Mouse (Mus musculus): ENCODE data around the gene Mia. TPM values are rescaled to one million over a fixed set of nuclear protein-coding genes. Genes with fewer than 3 reads are reported as not detected.
A peak's percentile ranks its signal among the peaks of the same experiment; 100 is the strongest.

Gene Mia
- polyA plus RNA-seq, 1 experiment from 2014 or later = 5.1 TPM

DNA sequence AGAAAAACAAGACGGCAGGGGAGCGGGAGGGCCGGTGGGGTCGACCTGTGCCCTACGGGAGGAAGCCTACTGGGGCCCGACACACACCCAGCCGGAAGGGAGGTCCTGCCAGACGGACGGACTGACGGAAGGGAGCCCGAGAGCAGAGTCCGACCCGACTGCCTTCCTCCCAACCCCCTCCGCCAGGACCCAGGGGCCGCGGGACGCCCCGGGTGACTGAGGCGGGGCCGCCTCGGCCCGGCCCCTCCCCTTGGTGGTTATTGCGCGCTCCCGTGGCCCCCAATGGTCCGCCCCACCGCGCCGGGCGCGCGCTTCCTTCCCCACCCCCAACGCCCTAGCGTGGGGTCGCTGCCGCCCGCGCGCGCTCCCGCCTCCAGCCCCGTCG lies 14.7 kb downstream of the Mia start:
- Histone ChIP-seq H3K4me3 (replicated peaks) (peak overlapping the region; percentile 77), H3K4me2 (replicated peaks) (peak overlapping the region; percentile 86), H3K27me3 (no peaks in the 10 kb centered on the region), H3K9ac (replicated peaks) (peak overlapping the region; percentile 88), H3K27ac (peak overlapping the region; percentile 99), H3K9me3 (no peaks in the 10 kb centered on the region), H3K36me3 (peaks cover 36% of the 10 kb centered on the region), H3K4me1 (replicated peaks) (peaks cover 56% of the 10 kb centered on the region)
- WGBS = under 1% methylated on average over 31 of the region's 43 CpGs
- ATAC-seq = peak; percentile 68

DNA sequence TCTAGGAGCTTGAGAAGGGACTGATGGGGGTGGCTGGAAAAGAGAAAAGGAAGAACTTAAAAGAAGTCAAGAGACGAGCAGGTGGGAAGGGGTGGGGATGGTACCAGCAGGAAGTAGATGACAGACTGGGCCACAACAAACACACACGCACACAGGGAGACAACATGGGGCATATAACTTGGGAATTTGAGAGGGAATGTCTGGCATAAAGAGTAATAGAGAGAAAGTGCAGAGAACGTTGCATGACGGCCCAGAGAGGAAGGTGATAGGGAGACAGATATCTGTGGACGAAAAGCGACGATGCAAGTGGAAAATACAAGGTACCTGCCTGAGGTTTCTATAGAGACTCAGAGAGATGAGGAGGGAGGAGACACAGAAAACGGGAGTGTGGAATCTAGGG lies 15.3 kb downstream of the Mia start:
- no peak for ATAC-seq
- no peaks in the 10 kb centered on the region for H3K27me3 ChIP-seq
- H3K9me3 ChIP-seq = no peaks in the 10 kb centered on the region
- H3K4me1 ChIP-seq (replicated peaks) = peaks cover 61% of the 10 kb centered on the region
- peak overlapping the region; percentile 77 for H3K4me3 ChIP-seq (replicated peaks)
- H3K4me2 ChIP-seq (replicated peaks) = peak overlapping the region; percentile 86
- peak overlapping the region; percentile 99 for H3K27ac ChIP-seq
- peaks cover 36% of the 10 kb centered on the region for H3K36me3 ChIP-seq
- 5% methylated on average over 8 of the region's 8 CpGs for WGBS
- peak overlapping the region; percentile 88 for H3K9ac ChIP-seq (replicated peaks)

DNA sequence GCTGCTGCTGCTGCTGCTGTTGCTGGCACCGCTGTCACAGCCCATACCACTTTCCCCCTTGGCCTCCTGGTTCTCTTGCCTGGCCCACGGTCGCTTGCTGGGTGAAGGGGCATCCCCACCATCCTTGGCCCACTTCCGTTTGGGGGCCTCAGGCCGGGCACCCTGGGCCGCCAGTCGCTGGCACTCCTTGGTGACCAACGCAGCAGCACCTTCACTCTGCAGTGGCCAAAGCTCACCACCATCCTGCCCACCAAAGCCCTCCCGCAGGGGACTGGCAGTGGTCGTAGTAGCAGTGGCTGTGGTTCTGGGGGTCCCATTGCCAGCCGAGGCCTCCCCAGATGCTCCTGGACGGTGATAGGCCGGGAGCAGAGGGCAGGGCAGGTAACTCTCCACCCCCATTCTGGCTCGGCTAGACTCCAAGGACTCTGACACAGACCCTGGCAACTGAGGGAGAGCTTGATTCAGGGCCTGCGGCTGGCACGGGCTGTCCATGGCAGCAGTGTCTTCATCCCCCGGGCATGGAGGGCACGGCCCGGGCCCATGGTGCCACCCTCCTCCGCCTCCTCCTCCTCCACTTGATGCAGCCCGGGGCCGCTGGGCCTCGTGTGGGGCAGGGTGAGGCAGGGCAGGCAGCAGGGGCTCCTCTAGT lies 15.8 kb downstream of the Mia start:
- H3K27ac ChIP-seq = 0 out of 2 replicates have a peak overlapping the region, but pooled peaks have one; percentile 99
- peak overlapping the region; percentile 77 for H3K4me3 ChIP-seq (replicated peaks)
- peaks cover 67% of the 10 kb centered on the region for H3K4me1 ChIP-seq (replicated peaks)
- H3K36me3 ChIP-seq = peaks cover 33% of the 10 kb centered on the region
- 75% methylated on average over 22 of the region's 23 CpGs for WGBS
- ATAC-seq = peak; percentile 12; the same call in 1 of the 2 replicates
- no peaks in the 10 kb centered on the region for H3K9me3 ChIP-seq
- peak overlapping the region; percentile 88 for H3K9ac ChIP-seq (replicated peaks)
- H3K27me3 ChIP-seq = no peaks in the 10 kb centered on the region
- peak overlapping the region; percentile 86 for H3K4me2 ChIP-seq (replicated peaks)

DNA sequence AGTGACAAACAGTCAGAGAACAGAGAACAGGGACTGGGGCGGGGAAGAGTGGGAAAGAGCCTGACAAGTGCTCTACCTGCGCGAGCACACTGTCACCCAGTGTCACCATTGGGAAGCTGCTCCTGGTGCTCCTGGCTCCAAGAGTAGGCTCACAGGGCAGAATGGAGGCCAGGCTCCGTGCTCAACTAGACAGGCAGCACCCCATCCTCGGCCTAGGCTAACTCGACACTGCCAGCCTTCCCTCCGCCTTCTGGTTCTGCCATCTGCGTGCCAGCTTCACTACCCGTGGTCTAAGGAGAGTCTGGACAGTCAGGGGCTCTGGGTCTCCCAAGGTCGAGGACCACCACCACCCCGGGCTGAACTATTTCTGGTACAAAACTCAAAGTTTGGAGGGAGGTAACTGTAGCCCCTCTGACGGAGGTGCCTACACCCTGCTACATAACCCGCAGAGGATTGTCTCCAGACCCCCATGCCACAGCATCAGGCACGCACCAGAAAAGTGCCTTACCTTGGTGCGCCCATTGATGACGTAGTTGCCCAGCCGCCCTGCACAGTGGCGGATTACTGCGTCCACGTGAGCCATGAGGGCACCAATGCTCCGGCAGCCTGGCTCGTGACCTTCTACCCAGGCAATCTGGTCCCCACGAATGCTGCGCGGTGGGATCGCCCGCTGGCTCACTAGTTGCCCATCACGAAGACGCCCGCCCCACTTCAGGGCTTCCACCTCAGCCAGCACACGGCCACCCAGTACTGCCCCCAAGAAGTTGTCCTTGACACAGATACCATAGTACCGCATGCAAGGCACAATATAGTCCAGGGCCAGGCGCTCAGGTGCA lies 16.6 kb downstream of the Mia start:
- Histone ChIP-seq H3K27ac (no peak overlapping the region), H3K36me3 (peaks cover 36% of the 10 kb centered on the region), H3K4me3 (replicated peaks) (peak overlapping the region; percentile 77), H3K27me3 (no peaks in the 10 kb centered on the region), H3K9me3 (no peaks in the 10 kb centered on the region), H3K4me1 (replicated peaks) (peaks cover 73% of the 10 kb centered on the region), H3K9ac (replicated peaks) (peak overlapping the region; percentile 88), H3K4me2 (replicated peaks) (peak overlapping the region; percentile 86)
- ATAC-seq = no peak
- WGBS = 89% methylated on average over 33 of the region's 33 CpGs

DNA sequence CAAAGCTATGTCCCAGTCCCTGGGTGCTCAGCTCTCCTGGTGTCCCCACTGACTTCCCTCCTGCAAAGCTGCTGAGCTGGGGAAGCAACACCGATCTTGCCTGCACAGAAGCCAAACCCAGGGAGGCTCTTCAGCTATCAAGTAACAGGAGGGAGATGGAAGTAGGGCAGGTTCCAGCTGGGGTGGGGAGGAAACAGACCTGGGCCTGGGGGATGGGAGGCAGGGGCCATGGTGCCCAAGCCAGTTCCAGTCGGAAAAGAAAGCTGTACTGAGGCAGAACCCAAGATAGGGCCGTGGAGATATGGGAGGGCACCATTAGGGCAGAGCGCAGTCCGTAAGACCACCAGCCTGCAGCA lies 17.5 kb downstream of the Mia start:
- no peaks in the 10 kb centered on the region for H3K9me3 ChIP-seq
- H3K4me3 ChIP-seq (replicated peaks) = peak overlapping the region; percentile 77
- 84% methylated on average over 5 of the region's 5 CpGs for WGBS
- H3K36me3 ChIP-seq = peaks cover 43% of the 10 kb centered on the region
- peak overlapping the region; percentile 88 for H3K9ac ChIP-seq (replicated peaks)
- H3K27ac ChIP-seq = peak overlapping the region; percentile 32; the same call in 1 of the 2 replicates
- peak overlapping the region; percentile 86 for H3K4me2 ChIP-seq (replicated peaks)
- H3K27me3 ChIP-seq = no peaks in the 10 kb centered on the region
- ATAC-seq = no peak
- peaks cover 73% of the 10 kb centered on the region for H3K4me1 ChIP-seq (replicated peaks)

DNA sequence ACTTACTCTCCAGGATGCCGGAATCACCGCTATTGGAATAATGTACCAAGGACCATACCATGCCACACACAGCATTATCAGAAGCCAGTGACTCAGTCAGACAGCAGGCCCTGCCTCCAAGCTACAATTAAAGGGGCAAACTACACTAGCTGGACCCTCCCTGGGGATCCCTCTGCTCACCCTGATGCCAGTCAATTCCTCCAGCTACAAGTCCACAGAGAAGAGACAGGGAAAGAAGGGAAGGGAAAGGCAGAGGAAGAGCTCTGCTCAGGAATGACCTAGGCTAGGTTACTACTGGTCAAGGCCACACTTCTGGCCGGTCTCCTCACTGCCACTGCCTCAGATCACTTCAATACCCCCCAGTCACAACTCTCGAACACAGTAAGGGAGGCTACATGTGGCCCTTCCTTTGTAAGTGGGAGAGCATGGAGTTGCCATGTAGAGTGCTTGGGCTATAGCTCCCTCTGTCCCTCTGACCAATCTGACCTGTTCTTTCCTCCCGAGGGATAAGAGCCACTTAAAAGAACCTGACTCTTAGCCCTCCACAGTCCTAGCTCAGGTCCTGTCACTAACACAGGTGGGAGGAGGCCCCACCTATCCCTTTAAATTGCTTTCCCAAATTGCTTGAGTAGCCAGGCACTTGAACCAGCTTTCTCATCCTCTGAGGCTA lies 18.0 kb downstream of the Mia start:
- peak overlapping the region; percentile 86 for H3K4me2 ChIP-seq (replicated peaks)
- ATAC-seq = no peak
- peak overlapping the region; percentile 77 for H3K4me3 ChIP-seq (replicated peaks)
- 81% methylated on average over 5 of the region's 5 CpGs for WGBS
- H3K27me3 ChIP-seq = no peaks in the 10 kb centered on the region
- H3K4me1 ChIP-seq (replicated peaks) = peaks cover 72% of the 10 kb centered on the region
- H3K36me3 ChIP-seq = peaks cover 48% of the 10 kb centered on the region
- H3K27ac ChIP-seq = peak overlapping the region; percentile 32; the same call in 1 of the 2 replicates
- peak overlapping the region; percentile 88 for H3K9ac ChIP-seq (replicated peaks)
- no peaks in the 10 kb centered on the region for H3K9me3 ChIP-seq

DNA sequence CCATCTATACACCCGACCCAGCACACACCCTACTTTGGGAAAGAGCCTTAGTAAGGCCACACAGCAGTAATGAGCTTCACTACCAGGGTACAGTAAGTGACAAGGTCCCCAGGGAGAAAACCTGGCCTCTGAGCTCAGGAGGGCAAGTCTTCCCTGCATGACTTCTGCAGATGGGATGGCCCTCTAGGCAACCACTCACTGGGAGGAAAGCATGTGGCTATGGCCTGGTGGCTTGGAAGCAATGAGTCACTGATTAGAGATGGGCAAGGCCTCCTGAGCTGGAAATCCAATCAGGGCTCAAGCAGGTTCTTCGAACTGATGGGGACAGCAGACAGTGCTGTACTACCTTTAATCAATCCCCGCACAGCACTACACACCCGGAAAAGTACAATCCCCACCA lies 19.2 kb downstream of the Mia start:
- peak overlapping the region; percentile 44; the same call in 1 of the 2 replicates for H3K9ac ChIP-seq (replicated peaks)

DNA sequence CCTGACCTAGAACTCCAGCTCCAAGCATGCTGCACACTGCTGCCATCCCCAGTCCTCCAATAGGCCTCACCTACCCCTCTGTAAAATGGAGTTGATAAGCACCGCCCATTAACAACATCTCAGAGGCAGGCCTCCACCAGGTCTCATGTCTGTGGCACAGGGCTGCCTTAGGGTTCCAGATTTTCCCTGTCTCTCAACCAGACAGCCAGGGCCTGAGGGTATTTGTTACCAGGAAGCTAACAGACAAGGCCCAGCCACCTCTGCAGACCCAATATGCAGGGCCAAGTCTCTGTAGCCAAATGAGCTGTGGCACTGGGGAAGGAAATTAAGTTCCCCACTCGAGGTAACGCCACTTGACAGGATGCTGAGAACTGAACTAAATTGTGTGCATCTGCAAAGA lies 20.0 kb downstream of the Mia start:
- Histone ChIP-seq H3K36me3 (peaks cover 58% of the 10 kb centered on the region), H3K4me3 (replicated peaks) (no peak overlapping the region), H3K9me3 (no peaks in the 10 kb centered on the region), H3K9ac (replicated peaks) (peak overlapping the region; percentile 28; the same call in 1 of the 2 replicates), H3K27me3 (no peaks in the 10 kb centered on the region), H3K4me1 (replicated peaks) (peaks cover 62% of the 10 kb centered on the region), H3K4me2 (replicated peaks) (no peak overlapping the region), H3K27ac (no peak overlapping the region; the same call in 1 of the 2 replicates)
- 95% methylated on average over 3 of the region's 3 CpGs for WGBS
- no peak for ATAC-seq

More for the DNA sequence above, 19.2 kb downstream of the Mia start:
- 0 out of 2 replicates have a peak overlapping the region, but pooled peaks have one; percentile 35 for H3K27ac ChIP-seq
- no peak for ATAC-seq
- H3K9me3 ChIP-seq = no peaks in the 10 kb centered on the region
- peaks cover 62% of the 10 kb centered on the region for H3K4me1 ChIP-seq (replicated peaks)
- H3K36me3 ChIP-seq = peaks cover 56% of the 10 kb centered on the region
- H3K4me3 ChIP-seq (replicated peaks) = no peak overlapping the region
- no peaks in the 10 kb centered on the region for H3K27me3 ChIP-seq
- peak overlapping the region; percentile 86 for H3K4me2 ChIP-seq (replicated peaks)
- WGBS = 90% methylated on average over 4 of the region's 4 CpGs

DNA sequence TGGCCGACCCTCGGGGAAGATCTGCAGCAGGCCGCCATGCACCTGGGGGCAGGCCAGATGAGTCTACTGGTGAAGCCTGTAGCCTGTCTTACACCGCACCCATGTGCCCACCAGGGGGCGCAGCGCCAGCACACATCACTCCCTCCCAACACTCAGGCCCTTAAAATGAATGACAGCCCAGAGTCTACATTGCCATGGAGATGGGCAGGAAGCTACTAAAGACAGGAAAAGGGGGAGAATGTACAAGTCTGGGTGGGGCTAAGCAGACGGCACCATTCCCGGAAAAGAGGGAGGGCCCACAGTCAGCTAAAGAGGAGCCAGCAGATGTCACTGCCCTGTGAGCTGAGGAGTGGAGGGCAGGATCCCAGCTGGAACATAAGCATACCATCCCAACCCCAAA lies 21.1 kb downstream of the Mia start:
- peaks cover 54% of the 10 kb centered on the region for H3K4me1 ChIP-seq (replicated peaks)
- H3K36me3 ChIP-seq = peaks cover 56% of the 10 kb centered on the region
- peak; percentile 94 for ATAC-seq
- H3K9me3 ChIP-seq = no peaks in the 10 kb centered on the region
- no peak overlapping the region for H3K4me3 ChIP-seq (replicated peaks)
- no peaks in the 10 kb centered on the region for H3K27me3 ChIP-seq
- H3K27ac ChIP-seq = peak overlapping the region; percentile 37; the same call in 1 of the 2 replicates
- no peak overlapping the region for H3K9ac ChIP-seq (replicated peaks)
- 0 out of 2 replicates have a peak overlapping the region, but pooled peaks have one; percentile 15 for H3K4me2 ChIP-seq (replicated peaks)
- 21% methylated on average over 8 of the region's 8 CpGs for WGBS

DNA sequence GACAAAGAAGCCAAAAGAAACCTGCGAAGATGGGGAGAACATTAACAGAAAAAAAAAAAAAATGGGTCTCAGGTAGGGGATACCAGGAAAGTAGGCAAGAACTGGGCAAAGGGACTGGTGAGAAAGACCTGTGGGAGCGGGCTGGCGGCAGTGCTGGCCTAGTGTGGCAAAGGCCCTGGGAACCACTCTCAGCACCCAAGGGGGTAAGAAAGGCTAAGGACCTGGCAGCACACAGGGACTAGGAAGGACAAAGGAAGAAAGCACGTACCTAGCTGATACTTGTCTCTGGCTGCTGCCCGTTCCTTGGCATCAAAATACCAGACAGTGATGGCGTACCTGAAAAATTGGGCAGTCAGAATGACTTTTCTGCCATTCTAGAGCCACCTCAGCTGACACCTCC lies 21.7 kb downstream of the Mia start:
- Histone ChIP-seq H3K27me3 (no peaks in the 10 kb centered on the region), H3K4me2 (replicated peaks) (no peak overlapping the region), H3K4me1 (replicated peaks) (peaks cover 48% of the 10 kb centered on the region), H3K9ac (replicated peaks) (no peak overlapping the region), H3K9me3 (no peaks in the 10 kb centered on the region), H3K27ac (no peak overlapping the region), H3K4me3 (replicated peaks) (no peak overlapping the region), H3K36me3 (peaks cover 50% of the 10 kb centered on the region)
- no peak for ATAC-seq
- WGBS = 93% methylated on average over 6 of the region's 6 CpGs

DNA sequence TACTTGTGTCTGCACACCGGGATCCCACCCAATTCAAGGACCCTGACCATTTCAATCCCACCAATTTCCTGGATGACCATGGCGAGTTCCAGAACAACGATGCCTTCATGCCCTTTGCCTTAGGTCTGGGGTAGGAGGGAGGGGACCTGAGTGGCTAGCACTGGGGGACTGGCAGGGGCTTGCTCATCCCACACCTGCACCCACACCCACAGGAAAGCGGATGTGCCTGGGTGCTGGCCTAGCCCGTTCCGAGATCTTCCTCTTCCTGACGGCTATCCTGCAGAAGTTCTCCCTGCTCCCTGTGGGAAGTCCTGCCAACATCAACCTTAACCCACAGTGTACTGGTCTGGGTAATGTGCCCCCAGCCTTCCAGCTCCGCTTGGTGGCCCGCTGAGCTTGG lies 22.8 kb downstream of the Mia start:
- Histone ChIP-seq H3K27me3 (no peaks in the 10 kb centered on the region), H3K9ac (replicated peaks) (no peak overlapping the region), H3K4me3 (replicated peaks) (no peak overlapping the region), H3K9me3 (no peaks in the 10 kb centered on the region), H3K36me3 (peaks cover 47% of the 10 kb centered on the region), H3K4me1 (replicated peaks) (peaks cover 37% of the 10 kb centered on the region), H3K27ac (no peak overlapping the region; the same call in 1 of the 2 replicates), H3K4me2 (replicated peaks) (no peak overlapping the region)
- 96% methylated on average over 9 of the region's 9 CpGs for WGBS
- no peak for ATAC-seq

DNA sequence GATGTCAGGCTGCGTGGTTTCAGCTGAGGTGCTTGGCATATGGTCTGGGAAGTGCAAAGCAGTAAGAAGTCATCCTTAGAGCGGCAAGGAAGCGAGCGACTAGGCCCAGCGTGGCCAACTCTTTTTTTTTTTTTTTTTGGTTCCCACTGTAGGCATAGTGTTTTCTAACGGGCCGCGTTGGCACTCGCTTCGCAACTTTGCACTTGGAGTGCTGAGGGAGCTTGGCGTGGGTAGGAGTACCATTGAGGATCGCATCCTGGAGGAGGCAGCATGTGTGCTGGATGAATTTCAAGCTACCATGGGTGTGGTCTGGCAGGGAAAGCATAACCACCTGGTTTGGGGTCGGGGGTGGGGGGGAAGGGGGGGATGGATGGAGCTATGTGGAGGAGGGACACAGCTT lies 25.0 kb downstream of the Mia start:
- H3K27me3 ChIP-seq = no peaks in the 10 kb centered on the region
- WGBS = 84% methylated on average over 13 of the region's 13 CpGs

More for the DNA sequence above, 25.0 kb downstream of the Mia start:
- no peak overlapping the region for H3K9ac ChIP-seq (replicated peaks)
- no peaks in the 10 kb centered on the region for H3K9me3 ChIP-seq
- H3K4me2 ChIP-seq (replicated peaks) = no peak overlapping the region
- ATAC-seq = no peak
- no peak overlapping the region for H3K4me3 ChIP-seq (replicated peaks)
- H3K4me1 ChIP-seq (replicated peaks) = peaks cover 15% of the 10 kb centered on the region
- peaks cover 32% of the 10 kb centered on the region for H3K36me3 ChIP-seq
- H3K27ac ChIP-seq = no peak overlapping the region

Measured in midbrain, embryonic 13.5 days (tissue).